Comparison of ENCODE assay signal across 15 mouse cellular contexts in the genomic region with DNA sequence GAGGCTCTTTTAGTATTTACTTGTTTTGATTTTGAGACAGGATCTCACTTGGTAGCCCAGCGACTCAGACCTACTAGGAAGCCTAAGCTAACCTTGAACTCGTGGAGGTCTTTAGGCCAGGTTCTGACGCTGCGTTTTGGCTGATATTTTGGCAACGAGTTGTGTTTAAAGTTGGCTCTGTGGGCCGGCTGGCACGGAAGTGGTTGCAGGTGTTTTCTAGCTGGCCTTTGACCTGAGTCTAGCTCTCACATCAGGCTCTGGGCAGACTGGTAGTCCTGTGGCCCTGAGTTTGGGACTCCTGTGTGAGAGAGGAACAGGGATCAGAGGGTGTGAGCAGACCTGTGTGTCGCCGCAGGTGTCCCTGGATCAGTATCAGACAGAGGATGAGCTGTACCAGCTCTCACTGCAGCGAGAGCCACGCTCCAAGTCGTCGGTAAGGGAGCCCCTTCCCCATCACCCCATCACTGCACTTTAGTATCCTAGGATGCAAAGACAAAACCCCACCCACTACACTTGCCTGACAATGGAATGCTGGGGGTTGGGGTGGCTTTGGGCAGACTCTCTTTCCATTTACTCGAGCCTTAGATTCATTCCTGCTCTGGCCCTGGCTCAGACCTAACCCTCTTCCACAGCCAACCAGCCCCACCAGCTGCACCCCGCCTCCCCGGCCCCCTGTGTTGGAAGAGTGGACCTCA. TPM values are rescaled to one million over a fixed set of nuclear protein-coding genes. Genes with fewer than 3 reads are reported as not detected.
"Had no signal": no experiment of that assay in that cellular context is flagged by ENCODE, and none has a peak within 500 bp of the region (broad histone marks: within the 10 kb centered on the region; RNA-seq: fewer than 3 reads in every experiment).

No protein-coding gene starts in this region.

- H3K4me2 ChIP-seq: limb, embryonic 12.5 days; liver, embryonic 15.5 days; lung, embryonic 14.5 days; midbrain, embryonic 13.5 days; neural tube, embryonic 12.5 days; stomach, embryonic 15.5 days had no signal

- H3K27ac ChIP-seq: kidney, postnatal 0 days; limb, embryonic 12.5 days; liver, embryonic 15.5 days; macrophage; midbrain, embryonic 13.5 days; neural tube, embryonic 12.5 days; stomach, embryonic 15.5 days had no signal

- H3K27me3 ChIP-seq: liver, embryonic 15.5 days; stomach, embryonic 15.5 days had no signal

- H3K9ac ChIP-seq: limb, embryonic 12.5 days; liver, embryonic 15.5 days; lung, embryonic 14.5 days; midbrain, embryonic 13.5 days; neural tube, embryonic 12.5 days; stomach, embryonic 15.5 days had no signal

- H3K9me3 ChIP-seq: limb, embryonic 12.5 days; liver, embryonic 15.5 days; megakaryocyte, embryonic 14.5 days; midbrain, embryonic 13.5 days; neural tube, embryonic 12.5 days; stomach, embryonic 15.5 days had no signal

- H3K4me1 ChIP-seq: neural tube, embryonic 12.5 days; stomach, embryonic 15.5 days had no signal

- ATAC-seq: midbrain, embryonic 13.5 days had no signal

- H3K36me3 ChIP-seq: limb, embryonic 12.5 days; midbrain, embryonic 13.5 days; neural tube, embryonic 12.5 days; stomach, embryonic 15.5 days had no signal

- DNase-seq: kidney, adult 11 months; kidney, adult 9 months; liver; lung, embryonic 14.5 days; lung, postnatal 10 days; thymus, adult 2 months; thymus, postnatal 25 days had no signal

- H3K4me3 ChIP-seq: limb, embryonic 12.5 days; liver, embryonic 15.5 days; megakaryocyte, embryonic 14.5 days; midbrain, embryonic 13.5 days; neural tube, embryonic 12.5 days; stomach, embryonic 15.5 days had no signal

RNA-seq across cellular contexts. Expression of a gene that starts 10.6 kb away (rescaled TPM):
- polyA plus RNA-seq: macrophage had no signal
